Mouse (Mus musculus) embryonic facial prominence, embryonic 14.5 days (tissue): ENCODE measurements at regions not wholly inside any gene's neighbourhood (a gene's known extent, or its start where the extent isn't known, plus 50 kb on each side); places are given as distances from the start of the nearest gene placed in this dataset.

Experiments
- ATAC-seq: fragments of 200-750 bp; cut with Nextera tagmentation; 2 replicates; pipeline ENCODE4 v1.8.0; 2017; ENCODE audit warnings: low read depth, moderate number of reproducible peaks, moderate TSS enrichment
- DNase-seq: peaks from one replicate; pipeline ENCODE4 v3.0.0-alpha.2; 2015; ENCODE audit warnings: low spot score
- H3K27ac ChIP-seq: fragments of 300-500 bp; sonication (generic); replicated peaks from 2 replicates; pipeline ENCODE4 v1.5.1; 2014; ENCODE audit warnings: low read depth, mild to moderate bottlenecking, low read length, moderate library complexity
- H3K27me3 ChIP-seq: fragments of 300-500 bp; sonication (generic); replicated peaks from 2 replicates; pipeline ENCODE4 v1.6.1; 2014; ENCODE audit warnings: low read length; ENCODE audit not compliant: control insufficient read depth, insufficient read depth
- H3K36me3 ChIP-seq: fragments of 300-500 bp; sonication (generic); 2 replicates; pipeline ENCODE4 v1.6.1; 2014; ENCODE audit warnings: low read length, mixed read lengths; ENCODE audit not compliant: control insufficient read depth, insufficient read depth
- H3K4me1 ChIP-seq: fragments of 300-500 bp; sonication (generic); 2 replicates; pipeline ENCODE4 v1.6.1; 2014; ENCODE audit warnings: antibody characterized with exemption, low read length; ENCODE audit not compliant: control insufficient read depth, insufficient read depth
- H3K4me2 ChIP-seq: fragments of 300-500 bp; sonication (generic); 2 replicates; pipeline ENCODE4 v1.6.1; 2014; ENCODE audit warnings: low read depth, mild to moderate bottlenecking, low read length, moderate library complexity, mixed read lengths
- H3K4me3 ChIP-seq: fragments of 300-500 bp; sonication (generic); 2 replicates; pipeline ENCODE4 v1.5.1; 2014; ENCODE audit warnings: low read depth, mild to moderate bottlenecking, low read length
- H3K9ac ChIP-seq: fragments of 300-500 bp; sonication (generic); 2 replicates; pipeline ENCODE4 v1.6.1; 2014; ENCODE audit warnings: low read depth, mild to moderate bottlenecking, low read length, moderate library complexity, mixed read lengths
- H3K9me3 ChIP-seq: fragments of 300-500 bp; sonication (generic); 2 replicates; pipeline ENCODE4 v1.6.1; 2016; ENCODE audit warnings: low read length; ENCODE audit not compliant: control insufficient read depth
- WGBS: fragments of 180-500 bp; shearing (Covaris S2); extraction: QIAGEN DNeasy Blood & Tissue Kit; methylation state at CpG from one replicate; pipeline ENCODE4 v1.1.7; 2014; 5-methylcytosine and 5-hydroxymethylcytosine counted together

- no peak overlapping the region for H3K9ac ChIP-seq
- no peak overlapping the region for H3K27ac ChIP-seq
- H3K4me2 ChIP-seq: no peak overlapping the region
- no peak for DNase-seq
- no peaks in the 10 kb centered on the region for H3K9me3 ChIP-seq
- H3K27me3 ChIP-seq: no peaks in the 10 kb centered on the region
- 55% methylated on average over 4 of the region's 4 CpGs for WGBS
- no peak for ATAC-seq
- no peak overlapping the region for H3K4me3 ChIP-seq
- no peaks in the 10 kb centered on the region for H3K36me3 ChIP-seq
- H3K4me1 ChIP-seq: no peaks in the 10 kb centered on the region
Measured at GRCm38 (mm10) chr2:117027071-117027470, 94.1 kb upstream of the Spred1 start.

DNA sequence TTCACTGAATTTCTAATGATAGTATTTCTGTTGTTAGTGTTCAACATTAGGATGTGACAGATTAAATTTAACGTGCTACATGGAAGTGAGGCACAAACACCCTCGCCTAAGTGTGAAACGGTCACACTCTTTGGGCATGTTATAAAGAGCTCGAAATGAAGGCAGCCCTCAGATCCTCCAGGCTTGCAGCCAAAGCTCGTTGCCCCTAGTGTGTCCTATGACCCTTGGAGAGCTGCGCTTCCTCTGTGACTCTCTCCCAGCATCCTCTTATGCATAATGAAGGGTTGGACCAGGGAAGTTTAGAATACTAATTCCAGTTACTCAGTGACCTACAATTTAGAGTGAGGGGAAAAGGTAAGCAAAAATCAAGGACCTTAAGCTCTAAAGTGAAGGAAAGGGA, 92.4 kb upstream of the Spred1 start:
- no peak overlapping the region for H3K4me2 ChIP-seq
- no peaks in the 10 kb centered on the region for H3K36me3 ChIP-seq
- DNase-seq: no peak
- no peak overlapping the region for H3K4me3 ChIP-seq
- no peak overlapping the region for H3K9ac ChIP-seq
- ATAC-seq: no peak
- H3K27ac ChIP-seq: no peak overlapping the region
- WGBS: 70% methylated on average over 6 of the region's 6 CpGs
- no peaks in the 10 kb centered on the region for H3K27me3 ChIP-seq
- H3K4me1 ChIP-seq: no peaks in the 10 kb centered on the region
- H3K9me3 ChIP-seq: no peaks in the 10 kb centered on the region

- no peak overlapping the region for H3K4me3 ChIP-seq
- no peaks in the 10 kb centered on the region for H3K9me3 ChIP-seq
- ATAC-seq (no peak), DNase-seq (no peak)
- no peak overlapping the region for H3K4me2 ChIP-seq
- H3K36me3 ChIP-seq: no peaks in the 10 kb centered on the region
- H3K27me3 ChIP-seq: no peaks in the 10 kb centered on the region
- H3K27ac ChIP-seq: no peak overlapping the region
- H3K9ac ChIP-seq: no peak overlapping the region
- WGBS: 71% methylated on average over 8 of the region's 8 CpGs
- H3K4me1 ChIP-seq: 0 out of 2 replicates have a peak, but pooled peaks cover 5% of the 10 kb centered on the region
Measured at GRCm38 (mm10) chr2:117036197-117036872, 84.8 kb upstream of the Spred1 start.

GRCm38 (mm10) chr2:117040211-117040610, 81.0 kb upstream of the Spred1 start:
- no peak for DNase-seq
- WGBS: 26% methylated on average over 3 of the region's 3 CpGs
- Histone ChIP-seq H3K9me3 (no peaks in the 10 kb centered on the region), H3K4me3 (no peak overlapping the region), H3K4me2 (no peak overlapping the region), H3K9ac (no peak overlapping the region), H3K36me3 (no peaks in the 10 kb centered on the region), H3K4me1 (0 out of 2 replicates have a peak, but pooled peaks cover 5% of the 10 kb centered on the region), H3K27ac (no peak overlapping the region), H3K27me3 (no peaks in the 10 kb centered on the region)
- ATAC-seq: no peak

DNA sequence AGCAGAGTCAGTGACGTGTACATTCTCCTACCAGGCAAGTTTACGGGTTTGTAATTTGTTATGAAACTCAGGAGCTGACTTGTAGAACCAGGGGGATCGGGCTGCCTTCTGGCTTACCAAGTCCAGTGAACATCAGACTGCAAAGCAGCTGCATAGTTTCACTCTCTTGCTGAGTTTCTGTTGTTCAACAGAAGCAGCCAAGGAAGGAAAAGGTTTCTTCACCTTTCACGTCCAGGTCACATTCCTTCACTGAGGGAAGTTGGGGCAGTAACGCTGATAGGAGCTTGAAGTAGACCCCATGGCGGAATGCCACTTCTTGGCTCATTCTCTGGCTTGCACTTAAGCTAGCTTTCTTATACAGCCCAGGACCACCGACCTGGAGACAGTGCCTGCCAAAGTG, 77.3 kb upstream of the Spred1 start:
- Histone ChIP-seq H3K36me3 (no peaks in the 10 kb centered on the region), H3K4me2 (no peak overlapping the region), H3K9ac (no peak overlapping the region), H3K4me1 (0 out of 2 replicates have a peak, but pooled peaks cover 5% of the 10 kb centered on the region), H3K9me3 (no peaks in the 10 kb centered on the region), H3K27me3 (no peaks in the 10 kb centered on the region), H3K4me3 (no peak overlapping the region), H3K27ac (no peak overlapping the region)
- 50% methylated on average over 7 of the region's 7 CpGs for WGBS
- no peak for ATAC-seq
- no peak for DNase-seq

- H3K9ac ChIP-seq: no peak overlapping the region
- H3K36me3 ChIP-seq: no peaks in the 10 kb centered on the region
- H3K27ac ChIP-seq: no peak overlapping the region
- WGBS: 80% methylated on average over 5 of the region's 5 CpGs
- no peak for ATAC-seq
- H3K4me3 ChIP-seq: no peak overlapping the region
- 0 out of 2 replicates have a peak, but pooled peaks cover under 1% of the 10 kb centered on the region for H3K9me3 ChIP-seq
- no peaks in the 10 kb centered on the region for H3K27me3 ChIP-seq
- no peak for DNase-seq
- no peak overlapping the region for H3K4me2 ChIP-seq
- no peaks in the 10 kb centered on the region for H3K4me1 ChIP-seq
Measured at GRCm38 (mm10) chr2:117048290-117048730, 72.9 kb upstream of the Spred1 start.

DNA sequence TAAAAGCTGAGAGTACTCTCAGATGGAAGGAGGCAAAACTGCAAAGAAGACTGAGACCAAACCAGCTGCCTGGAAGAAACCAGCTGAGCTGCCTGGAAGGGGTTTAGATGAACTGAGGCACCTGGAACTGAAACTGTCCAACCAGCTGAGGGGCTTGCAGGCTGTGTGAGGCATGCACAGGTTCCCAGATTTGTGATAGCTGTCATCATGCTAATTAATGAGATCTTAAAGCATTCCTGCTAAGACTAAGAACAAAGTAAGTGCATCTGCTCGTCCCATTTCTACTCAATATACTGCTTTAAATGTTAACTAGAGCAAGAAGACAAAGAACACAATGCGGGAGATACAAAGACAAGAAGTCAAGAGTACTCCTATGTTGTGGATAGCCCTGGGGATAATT, 71.1 kb upstream of the Spred1 start:
- H3K9ac ChIP-seq: no peak overlapping the region
- WGBS: 77% methylated on average over 2 of the region's 2 CpGs
- no peaks in the 10 kb centered on the region for H3K36me3 ChIP-seq
- no peak overlapping the region for H3K4me3 ChIP-seq
- no peaks in the 10 kb centered on the region for H3K27me3 ChIP-seq
- no peak overlapping the region for H3K27ac ChIP-seq
- ATAC-seq (no peak), DNase-seq (no peak)
- no peaks in the 10 kb centered on the region for H3K4me1 ChIP-seq
- H3K4me2 ChIP-seq: no peak overlapping the region
- 0 out of 2 replicates have a peak, but pooled peaks cover 3% of the 10 kb centered on the region for H3K9me3 ChIP-seq

DNA sequence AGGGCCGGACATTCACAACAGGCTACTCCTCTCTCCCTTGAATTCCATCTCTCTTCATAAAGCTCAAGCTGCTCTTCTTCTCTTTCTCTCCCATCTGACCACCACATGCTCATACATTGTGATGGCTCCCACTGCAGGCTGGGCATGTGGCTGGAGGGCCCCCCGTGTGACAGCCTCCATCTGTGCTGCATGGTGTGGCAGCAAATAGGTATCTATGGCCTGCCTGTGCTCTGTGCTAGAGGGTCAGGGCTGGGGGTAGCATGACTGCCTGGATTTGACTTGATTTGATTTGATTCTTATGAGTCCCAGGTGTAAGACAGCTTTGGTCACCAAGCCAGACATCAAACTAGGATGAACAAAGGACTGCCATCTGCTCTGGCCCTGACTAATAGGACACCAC, 57.0 kb upstream of the Spred1 start:
- H3K9me3 ChIP-seq: no peaks in the 10 kb centered on the region
- no peaks in the 10 kb centered on the region for H3K4me1 ChIP-seq
- no peaks in the 10 kb centered on the region for H3K27me3 ChIP-seq
- DNase-seq (no peak), ATAC-seq (no peak)
- no peak overlapping the region for H3K27ac ChIP-seq
- H3K36me3 ChIP-seq: no peaks in the 10 kb centered on the region
- no peak overlapping the region for H3K4me2 ChIP-seq
- no peak overlapping the region for H3K9ac ChIP-seq
- H3K4me3 ChIP-seq: no peak overlapping the region
- WGBS: 49% methylated on average over 2 of the region's 2 CpGs

- Histone ChIP-seq H3K27ac (no peak overlapping the region), H3K27me3 (no peaks in the 10 kb centered on the region), H3K36me3 (no peaks in the 10 kb centered on the region), H3K4me1 (no peaks in the 10 kb centered on the region), H3K4me3 (no peak overlapping the region), H3K9me3 (no peaks in the 10 kb centered on the region), H3K4me2 (no peak overlapping the region), H3K9ac (no peak overlapping the region)
- DNase-seq (no peak), ATAC-seq (no peak)
- WGBS: 71% methylated on average over 6 of the region's 6 CpGs
Measured at GRCm38 (mm10) chr2:117070348-117070747, 50.8 kb upstream of the Spred1 start.
